Mouse (Mus musculus) liver, embryonic 13.5 days (tissue): ENCODE measurements around the gene Neurl1b. TPM values are rescaled to one million over a fixed set of nuclear protein-coding genes. Genes with fewer than 3 reads are reported as not detected.

ENCODE experiments used
- polyA plus RNA-seq: library from polyadenylated mRNA; unstranded; fragments of >200 nt; fragmentation: Nextera tagmentation; extraction: Ambion mirVana; gene quantifications from 2 replicates; pipeline ENCODE4 v1.2.1, GENCODE M21; 2015

Gene Neurl1b
- polyA plus RNA-seq, 1 experiment from 2014 or later: 0.06 TPM

Other genes starting within 250 kb of the Neurl1b start
- gene Pdia2, start 215.7 kb upstream of the Neurl1b start, polyA plus RNA-seq: 72.7 and 75.6 TPM in 2 replicates
- 0.30 and 0.48 TPM in 2 replicates for gene Rgs11, start 211.9 kb upstream of the Neurl1b start, polyA plus RNA-seq
- gene Arhgdig, start 207.0 kb upstream of the Neurl1b start, polyA plus RNA-seq: 15.9 and 21.7 TPM in 2 replicates
- 11.9 and 12.0 TPM in 2 replicates for gene Fam234a, start 170.6 kb upstream of the Neurl1b start, polyA plus RNA-seq
- gene Luc7l, start 161.9 kb upstream of the Neurl1b start, polyA plus RNA-seq: 40.8 and 50.9 TPM in 2 replicates
- 35.2 and 37.0 TPM in 2 replicates for gene Ergic1, start 146.7 kb downstream of the Neurl1b start, polyA plus RNA-seq
- gene Dusp1, start 147.3 kb downstream of the Neurl1b start, polyA plus RNA-seq: 22.2 and 27.8 TPM in 2 replicates
- 192 and 194 TPM in 2 replicates for gene Atp6v0e, start 248.4 kb downstream of the Neurl1b start, polyA plus RNA-seq